Comparison of ENCODE assay signal across 17 mouse cellular contexts in genomic region chr13:84763916-84764315, GRCm38 (mm10).
"Had no signal": no experiment of that assay in that cellular context is flagged by ENCODE, and none has a peak within 500 bp of the region (broad histone marks: within the 10 kb centered on the region; RNA-seq: fewer than 3 reads in every experiment).

No protein-coding gene starts in this region.

- ATAC-seq: liver, postnatal 0 days had no signal

- H3K36me3 ChIP-seq: limb, embryonic 12.5 days; liver, embryonic 13.5 days; lung, embryonic 15.5 days; neural tube, embryonic 12.5 days had no signal

- H3K4me1 ChIP-seq: limb, embryonic 12.5 days; liver, embryonic 13.5 days; lung, embryonic 15.5 days; megakaryocyte, embryonic 14.5 days; neural tube, embryonic 12.5 days had no signal

- H3K4me2 ChIP-seq: limb, embryonic 12.5 days; liver, embryonic 13.5 days; lung, embryonic 15.5 days; neural tube, embryonic 12.5 days had no signal

- H3K9me3 ChIP-seq: limb, embryonic 12.5 days; liver, embryonic 13.5 days; lung, embryonic 15.5 days; megakaryocyte, embryonic 14.5 days; neural tube, embryonic 12.5 days had no signal

- H3K4me3 ChIP-seq: limb, embryonic 12.5 days; liver, embryonic 13.5 days; lung, embryonic 15.5 days; megakaryocyte, embryonic 14.5 days; neural tube, embryonic 12.5 days had no signal

- DNase-seq: kidney, adult 8-10 months; kidney, postnatal 25 days; layer of hippocampus, adult 9-11 months; layer of hippocampus, postnatal 36 days; liver; liver, embryonic 13.5 days; liver, postnatal 0 days; lung, postnatal 14 days; midbrain, embryonic 14.5 days; right cerebral cortex, postnatal 14 days; thymus, postnatal 4 days had no signal

- H3K9ac ChIP-seq: limb, embryonic 12.5 days; liver, embryonic 13.5 days; liver, postnatal 0 days; lung, embryonic 15.5 days; neural tube, embryonic 12.5 days had no signal

- H3K27me3 ChIP-seq: limb, embryonic 12.5 days; liver, embryonic 13.5 days; lung, embryonic 15.5 days; megakaryocyte, embryonic 14.5 days; neural tube, embryonic 12.5 days had no signal

- H3K27ac ChIP-seq: limb, embryonic 12.5 days; liver, embryonic 13.5 days; lung, embryonic 15.5 days; macrophage; neural tube, embryonic 12.5 days; stomach, postnatal 0 days had no signal
